Mouse (Mus musculus): Measurements from ENCODE around the gene Gpr146. TPM values are rescaled to one million over a fixed set of nuclear protein-coding genes. Genes with fewer than 3 reads are reported as not detected.

The Gpr146 gene
- total and polyA plus RNA-seq, 3 experiments = 21.3 to 34.2 (median 26.8) TPM

DNA sequence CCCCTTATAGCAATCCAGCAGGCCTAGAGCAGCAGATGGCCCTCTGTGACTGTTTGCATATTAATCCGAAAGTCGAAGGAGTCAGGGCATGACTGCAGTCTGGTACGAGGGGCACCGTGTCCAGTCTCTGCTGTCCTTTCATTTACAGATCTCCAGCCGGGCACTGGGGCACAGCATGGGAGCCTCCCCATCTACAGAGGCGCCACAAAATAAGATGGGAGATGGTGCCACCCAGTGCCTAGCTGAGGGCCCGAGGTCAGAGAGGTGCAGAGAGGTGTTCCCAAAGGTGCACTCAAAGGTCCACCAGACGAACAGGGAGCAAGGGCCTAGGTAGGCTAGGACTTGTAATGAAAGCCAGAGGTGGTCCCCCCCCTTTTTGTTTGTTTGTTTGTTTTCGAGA, 5.7 kb downstream of the Gpr146 start:
- ATAC-seq (ENCODE audit: extremely low read depth, insufficient number of reproducible peaks, low FRiP score, poor library complexity, severe bottlenecking) = no peak
- Histone ChIP-seq H3K4me1 (ENCODE audit: insufficient read depth, low read depth, low read length) (peaks cover 85% of the 10 kb centered on the region), H3K36me3 (replicated peaks) (peaks cover 58% of the 10 kb centered on the region)

DNA sequence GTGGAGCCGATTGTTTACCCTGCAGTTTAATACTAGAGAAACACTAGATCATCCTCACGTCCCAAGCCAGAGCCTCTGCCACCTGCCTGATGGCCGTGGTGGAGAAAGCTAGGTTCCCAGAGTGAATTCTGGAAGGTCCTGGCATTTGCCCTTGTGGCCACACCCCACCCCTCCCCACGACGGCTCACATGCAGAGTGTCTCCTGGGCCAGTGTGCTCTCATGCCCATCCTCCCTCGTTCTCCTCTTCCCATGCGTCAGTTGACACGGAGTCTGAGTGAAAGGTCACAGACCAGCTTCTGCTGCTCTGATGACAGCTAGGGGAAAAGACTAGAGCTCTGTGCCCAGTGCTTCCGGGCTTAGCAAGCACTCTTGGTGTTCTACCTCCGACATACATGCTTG, 7.0 kb downstream of the Gpr146 start:
- H3K27me3 ChIP-seq (ENCODE audit: insufficient read depth, low read length) = no peaks in the 10 kb centered on the region
- peak overlapping the region; percentile 57; the same call in 1 of the 2 replicates for H3K4me3 ChIP-seq (ENCODE audit: low read depth, low read length)
- ATAC-seq (ENCODE audit: extremely low read depth, insufficient number of reproducible peaks, low FRiP score, poor library complexity, severe bottlenecking) (no peak), DNase-seq (ENCODE audit: low spot score) (no peak)
- H3K9me3 ChIP-seq (replicated peaks) = no peaks in the 10 kb centered on the region
- H3K4me1 ChIP-seq (ENCODE audit: insufficient read depth, low read depth, low read length) = peaks cover 86% of the 10 kb centered on the region
- H3K36me3 ChIP-seq (replicated peaks) = peaks cover 70% of the 10 kb centered on the region
- no peak for TF ChIP-seq POLR2AphosphoS5 (IDR thresholded peaks at IDR 0.05; ENCODE audit: insufficient replicate concordance, low read depth, low read length)
- no peak for TF ChIP-seq GATA2 (IDR thresholded peaks at IDR 0.05; ENCODE audit: borderline replicate concordance, low read depth, low read length)
- no peak for TF ChIP-seq CTCF (IDR thresholded peaks at IDR 0.05; ENCODE audit: low read depth, low read length)
- TF ChIP-seq TAL1 (conservative IDR thresholded peaks at IDR 0.05; ENCODE audit: low read depth, low read length) = no peak
- TF ChIP-seq GATA1 (IDR thresholded peaks at IDR 0.05; ENCODE audit: borderline replicate concordance, low read length) = no peak

More for the DNA sequence above, 5.7 kb downstream of the Gpr146 start:
- DNase-seq (ENCODE audit: low spot score) = no peak
- Histone ChIP-seq H3K9me3 (replicated peaks) (no peaks in the 10 kb centered on the region), H3K4me3 (ENCODE audit: low read depth, low read length) (peak overlapping the region; percentile 89), H3K27me3 (ENCODE audit: insufficient read depth, low read length) (no peaks in the 10 kb centered on the region)
- TF ChIP-seq CTCF (IDR thresholded peaks at IDR 0.05; ENCODE audit: low read depth, low read length) (no peak), GATA2 (IDR thresholded peaks at IDR 0.05; ENCODE audit: borderline replicate concordance, low read depth, low read length) (no peak), GATA1 (IDR thresholded peaks at IDR 0.05; ENCODE audit: borderline replicate concordance, low read length) (no peak), TAL1 (conservative IDR thresholded peaks at IDR 0.05; ENCODE audit: low read depth, low read length) (no peak), POLR2AphosphoS5 (IDR thresholded peaks at IDR 0.05; ENCODE audit: insufficient replicate concordance, low read depth, low read length) (no peak)

DNA sequence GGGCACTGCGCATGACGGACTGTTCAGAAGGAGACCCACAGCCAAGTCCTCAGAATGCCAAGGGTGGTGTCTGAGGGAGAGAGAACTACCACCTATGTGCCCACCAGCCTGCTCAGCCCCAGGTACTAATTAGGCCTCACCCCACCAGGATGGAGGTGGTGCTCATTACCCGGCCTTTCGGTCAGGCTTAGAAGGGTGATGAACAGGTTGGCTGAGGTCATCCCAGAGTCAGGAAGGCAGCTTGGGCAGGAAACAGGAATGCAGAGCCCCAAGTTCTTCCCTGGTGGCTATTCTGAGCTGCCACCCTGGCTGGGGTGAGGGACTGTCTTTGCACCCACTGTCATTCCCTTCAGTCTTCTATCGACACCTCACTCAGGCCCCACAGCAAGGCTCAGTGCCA, 8.6 kb downstream of the Gpr146 start:
- Histone ChIP-seq H3K4me1 (ENCODE audit: insufficient read depth, low read depth, low read length) (peaks cover 92% of the 10 kb centered on the region), H3K4me3 (ENCODE audit: low read depth, low read length) (peak overlapping the region; percentile 30; the same call in 1 of the 2 replicates), H3K36me3 (replicated peaks) (peaks cover 83% of the 10 kb centered on the region), H3K27me3 (ENCODE audit: insufficient read depth, low read length) (no peaks in the 10 kb centered on the region), H3K9me3 (replicated peaks) (no peaks in the 10 kb centered on the region)
- no peak for DNase-seq (ENCODE audit: low spot score)
- no peak for TF ChIP-seq GATA2 (IDR thresholded peaks at IDR 0.05; ENCODE audit: borderline replicate concordance, low read depth, low read length)
- no peak for TF ChIP-seq CTCF (IDR thresholded peaks at IDR 0.05; ENCODE audit: low read depth, low read length)
- TF ChIP-seq TAL1 (conservative IDR thresholded peaks at IDR 0.05; ENCODE audit: low read depth, low read length) = no peak
- no peak for ATAC-seq (ENCODE audit: extremely low read depth, insufficient number of reproducible peaks, low FRiP score, poor library complexity, severe bottlenecking)

DNA sequence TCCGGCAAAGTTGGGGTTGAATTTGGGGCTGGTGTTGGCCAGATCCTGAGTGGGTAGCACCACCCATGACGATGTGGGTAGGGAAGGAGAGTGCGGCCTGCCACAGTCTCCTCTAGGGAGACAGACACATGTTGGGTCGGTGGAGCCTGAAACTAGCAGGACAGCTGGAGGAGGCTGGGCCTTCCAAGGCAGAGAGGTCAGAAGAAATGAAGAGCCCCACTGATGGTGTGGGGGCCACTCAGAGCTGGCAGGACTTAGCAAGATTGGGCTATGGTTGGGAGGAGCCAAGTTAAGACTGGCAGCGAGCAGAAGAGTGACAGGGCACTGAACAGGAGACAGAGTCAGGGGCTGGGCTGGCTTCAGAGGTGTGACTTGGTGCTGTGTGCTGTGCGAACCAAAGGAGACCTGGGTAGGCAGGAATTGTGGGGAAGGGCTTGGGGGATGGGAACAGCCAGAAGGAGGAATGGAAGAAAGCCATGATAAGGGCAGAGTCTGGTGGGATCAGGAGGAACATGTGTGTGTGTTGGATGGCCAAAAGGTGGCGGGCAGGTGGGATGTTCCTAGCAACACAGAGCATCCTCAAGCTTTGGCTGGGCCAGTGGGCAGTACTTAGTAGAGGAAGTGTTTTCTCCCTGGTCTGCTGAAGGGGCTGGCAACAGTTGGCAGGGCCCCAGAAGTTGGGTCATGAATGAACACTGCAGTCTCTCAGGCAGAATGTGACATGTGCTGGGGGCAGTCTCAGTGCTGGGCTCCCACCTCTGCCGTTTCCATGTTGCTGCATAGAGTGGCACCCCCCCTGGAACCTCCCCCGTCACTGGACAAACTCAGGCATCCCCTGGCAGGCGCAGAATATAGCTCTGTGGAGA, 10.1 kb downstream of the Gpr146 start:
- TF ChIP-seq TAL1 (conservative IDR thresholded peaks at IDR 0.05; ENCODE audit: low read depth, low read length) (no peak), GATA1 (IDR thresholded peaks at IDR 0.05; ENCODE audit: borderline replicate concordance, low read length) (no peak), GATA2 (IDR thresholded peaks at IDR 0.05; ENCODE audit: borderline replicate concordance, low read depth, low read length) (no peak), CTCF (IDR thresholded peaks at IDR 0.05; ENCODE audit: low read depth, low read length) (no peak), POLR2AphosphoS5 (IDR thresholded peaks at IDR 0.05; ENCODE audit: insufficient replicate concordance, low read depth, low read length) (no peak; the same call in 1 of the 2 replicates)
- DNase-seq (ENCODE audit: low spot score) (no peak), ATAC-seq (ENCODE audit: extremely low read depth, insufficient number of reproducible peaks, low FRiP score, poor library complexity, severe bottlenecking) (no peak)
- Histone ChIP-seq H3K4me3 (ENCODE audit: low read depth, low read length) (peak overlapping the region; percentile 61; the same call in 1 of the 2 replicates), H3K4me1 (ENCODE audit: insufficient read depth, low read depth, low read length) (peaks cover 98% of the 10 kb centered on the region), H3K36me3 (replicated peaks) (peaks cover 92% of the 10 kb centered on the region), H3K27me3 (ENCODE audit: insufficient read depth, low read length) (no peaks in the 10 kb centered on the region), H3K9me3 (replicated peaks) (no peaks in the 10 kb centered on the region)

DNA sequence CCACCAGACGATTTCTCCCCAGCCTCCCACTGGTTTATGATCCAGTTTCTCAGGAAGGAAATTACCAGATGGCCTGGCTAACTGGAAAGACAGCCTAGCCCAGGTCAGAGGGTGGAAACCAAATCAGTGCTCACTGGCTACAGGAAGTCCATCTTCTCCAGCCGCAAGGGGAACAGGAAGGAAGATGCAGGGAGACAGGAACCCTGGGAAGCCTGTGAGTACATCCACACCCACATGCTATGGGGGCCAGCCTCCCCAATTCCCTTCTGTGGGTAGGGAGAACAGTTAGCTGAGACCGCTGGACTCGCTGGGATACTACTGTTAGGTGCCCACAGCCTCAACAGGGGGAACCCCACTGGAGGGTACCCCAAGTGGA, 10.7 kb downstream of the Gpr146 start:
- Histone ChIP-seq H3K27me3 (ENCODE audit: insufficient read depth, low read length) (no peaks in the 10 kb centered on the region), H3K4me3 (ENCODE audit: low read depth, low read length) (peak overlapping the region; percentile 61; the same call in 1 of the 2 replicates), H3K36me3 (replicated peaks) (peaks cover 96% of the 10 kb centered on the region), H3K4me1 (ENCODE audit: insufficient read depth, low read depth, low read length) (peaks cover 98% of the 10 kb centered on the region), H3K9me3 (replicated peaks) (no peaks in the 10 kb centered on the region)
- TF ChIP-seq TAL1 (conservative IDR thresholded peaks at IDR 0.05; ENCODE audit: low read depth, low read length) = no peak
- no peak for TF ChIP-seq POLR2AphosphoS5 (IDR thresholded peaks at IDR 0.05; ENCODE audit: insufficient replicate concordance, low read depth, low read length)
- no peak for TF ChIP-seq GATA1 (IDR thresholded peaks at IDR 0.05; ENCODE audit: borderline replicate concordance, low read length)
- TF ChIP-seq CTCF (IDR thresholded peaks at IDR 0.05; ENCODE audit: low read depth, low read length) = no peak
- ATAC-seq (ENCODE audit: extremely low read depth, insufficient number of reproducible peaks, low FRiP score, poor library complexity, severe bottlenecking) (no peak), DNase-seq (ENCODE audit: low spot score) (no peak)
